Mouse (Mus musculus) liver, embryonic 16.5 days (tissue): Measurements from ENCODE around the gene Ripor1. TPM values are rescaled to one million over a fixed set of nuclear protein-coding genes. Genes with fewer than 3 reads are reported as not detected.

ENCODE experiments used
- ATAC-seq: fragments of 200-750 bp; cut with Nextera tagmentation; 2 replicates; pipeline ENCODE4 v1.8.0; 2017; ENCODE audit warnings: low read depth, mild to moderate bottlenecking, moderate number of reproducible peaks, moderate library complexity
- H3K27ac ChIP-seq: fragments of 300-500 bp; sonication (generic); 2 replicates; pipeline ENCODE4 v1.5.1; 2014; ENCODE audit warnings: mild to moderate bottlenecking, low read length
- H3K27me3 ChIP-seq: fragments of 300-500 bp; sonication (generic); 2 replicates; pipeline ENCODE4 v1.6.1; 2014; ENCODE audit warnings: low read depth, low read length, mixed read lengths; ENCODE audit not compliant: control insufficient read depth, insufficient read depth
- H3K36me3 ChIP-seq: fragments of 300-500 bp; sonication (generic); 2 replicates; pipeline ENCODE4 v1.6.1; 2014; ENCODE audit warnings: mild to moderate bottlenecking; ENCODE audit not compliant: control insufficient read depth, insufficient read depth
- H3K4me1 ChIP-seq: fragments of 300-500 bp; sonication (generic); 2 replicates; pipeline ENCODE4 v1.6.1; 2014; ENCODE audit warnings: low read depth, low read length, mixed read lengths; ENCODE audit not compliant: control insufficient read depth
- H3K4me2 ChIP-seq: fragments of 300-500 bp; sonication (generic); 2 replicates; pipeline ENCODE4 v1.6.1; 2014; ENCODE audit warnings: low read depth, low read length, mixed read lengths
- H3K4me3 ChIP-seq: fragments of 300-500 bp; sonication (generic); 2 replicates; pipeline ENCODE4 v1.5.1; 2014; ENCODE audit warnings: low read depth, mild to moderate bottlenecking, low read length
- H3K9ac ChIP-seq: fragments of 300-500 bp; sonication (generic); 2 replicates; pipeline ENCODE4 v1.6.1; 2014; ENCODE audit warnings: low read depth, low read length
- H3K9me3 ChIP-seq: fragments of 300-500 bp; sonication (generic); replicated peaks from 2 replicates; pipeline ENCODE4 v1.6.1; 2016; ENCODE audit warnings: low read length; ENCODE audit not compliant: control insufficient read depth
- WGBS: fragments of 180-500 bp; shearing (Covaris S2); extraction: QIAGEN DNeasy Blood & Tissue Kit; methylation state at CpG from one replicate; pipeline ENCODE4 v1.1.7; 2014; ENCODE audit not compliant: insufficient replicate concordance; 5-methylcytosine and 5-hydroxymethylcytosine counted together
- polyA plus RNA-seq: library from polyadenylated mRNA; unstranded; fragments of >200 nt; fragmentation: Nextera tagmentation; extraction: Ambion mirVana; gene quantifications from 2 replicates; pipeline ENCODE4 v1.2.1, GENCODE M21; 2015

Gene Ripor1
- polyA plus RNA-seq, 1 experiment from 2014 or later = 8.3 TPM

GRCm38 (mm10) chr8:105613037-105613436 is 8.0 kb downstream of the Ripor1 start:
- peaks cover 8% of the 10 kb centered on the region for H3K27me3 ChIP-seq
- H3K9ac ChIP-seq = no peak overlapping the region
- 4% methylated on average over 20 of the region's 20 CpGs for WGBS
- H3K27ac ChIP-seq = no peak overlapping the region
- peak overlapping the region; percentile 22 for H3K4me3 ChIP-seq
- no peaks in the 10 kb centered on the region for H3K9me3 ChIP-seq
- H3K4me2 ChIP-seq = peak overlapping the region; percentile 67
- ATAC-seq = no peak
- peaks cover 4% of the 10 kb centered on the region for H3K36me3 ChIP-seq
- peaks cover 45% of the 10 kb centered on the region for H3K4me1 ChIP-seq

GRCm38 (mm10) chr8:105613830-105614511 is 8.9 kb downstream of the Ripor1 start:
- Histone ChIP-seq H3K4me3 (peak overlapping the region; percentile 48), H3K27ac (no peak overlapping the region), H3K9ac (peak overlapping the region; percentile 29; the same call in 1 of the 2 replicates), H3K27me3 (peaks cover 8% of the 10 kb centered on the region), H3K4me2 (peak overlapping the region; percentile 67), H3K9me3 (no peaks in the 10 kb centered on the region), H3K4me1 (peaks cover 37% of the 10 kb centered on the region), H3K36me3 (peaks cover 4% of the 10 kb centered on the region)
- 18% methylated on average over 50 of the region's 50 CpGs for WGBS
- peak; percentile 20; the same call in 1 of the 2 replicates for ATAC-seq

GRCm38 (mm10) chr8:105615942-105616341 is 10.9 kb downstream of the Ripor1 start:
- Histone ChIP-seq H3K9me3 (no peaks in the 10 kb centered on the region), H3K36me3 (peaks cover 4% of the 10 kb centered on the region), H3K27ac (no peak overlapping the region), H3K4me3 (no peak overlapping the region), H3K4me1 (peaks cover 18% of the 10 kb centered on the region), H3K27me3 (peaks cover 8% of the 10 kb centered on the region), H3K9ac (no peak overlapping the region), H3K4me2 (no peak overlapping the region)
- WGBS = 81% methylated on average over 9 of the region's 9 CpGs
- ATAC-seq = no peak

GRCm38 (mm10) chr8:105617451-105618278 is 12.6 kb downstream of the Ripor1 start:
- ATAC-seq = no peak
- Histone ChIP-seq H3K36me3 (peaks cover 7% of the 10 kb centered on the region), H3K4me1 (peaks cover 14% of the 10 kb centered on the region), H3K9me3 (no peaks in the 10 kb centered on the region), H3K27ac (no peak overlapping the region), H3K27me3 (peaks cover 8% of the 10 kb centered on the region), H3K4me3 (no peak overlapping the region), H3K4me2 (no peak overlapping the region), H3K9ac (no peak overlapping the region)
- 73% methylated on average over 21 of the region's 21 CpGs for WGBS

- 76% methylated on average over 5 of the region's 5 CpGs for WGBS
Measured at GRCm38 (mm10) chr8:105618279-105618634, 13.2 kb downstream of the Ripor1 start.

GRCm38 (mm10) chr8:105618892-105619591 is 14.0 kb downstream of the Ripor1 start:
- Histone ChIP-seq H3K9ac (no peak overlapping the region), H3K27ac (no peak overlapping the region), H3K4me3 (no peak overlapping the region), H3K27me3 (peaks cover 2% of the 10 kb centered on the region; the same call in 1 of the 2 replicates), H3K4me1 (peaks cover 10% of the 10 kb centered on the region), H3K9me3 (no peaks in the 10 kb centered on the region), H3K4me2 (no peak overlapping the region), H3K36me3 (peaks cover 7% of the 10 kb centered on the region)
- 83% methylated on average over 19 of the region's 19 CpGs for WGBS
- ATAC-seq = no peak

More at GRCm38 (mm10) chr8:105618279-105618634, 13.2 kb downstream of the Ripor1 start:
- peaks cover 14% of the 10 kb centered on the region for H3K4me1 ChIP-seq
- no peaks in the 10 kb centered on the region for H3K9me3 ChIP-seq
- H3K9ac ChIP-seq = no peak overlapping the region
- no peak overlapping the region for H3K4me2 ChIP-seq
- H3K27me3 ChIP-seq = peaks cover 8% of the 10 kb centered on the region
- no peak overlapping the region for H3K4me3 ChIP-seq
- ATAC-seq = no peak
- no peak overlapping the region for H3K27ac ChIP-seq
- peaks cover 7% of the 10 kb centered on the region for H3K36me3 ChIP-seq

- Histone ChIP-seq H3K9me3 (no peaks in the 10 kb centered on the region), H3K27me3 (no peaks in the 10 kb centered on the region), H3K4me3 (no peak overlapping the region), H3K4me2 (no peak overlapping the region), H3K4me1 (peaks cover 7% of the 10 kb centered on the region), H3K36me3 (peaks cover 7% of the 10 kb centered on the region), H3K9ac (no peak overlapping the region), H3K27ac (no peak overlapping the region)
- no peak for ATAC-seq
- 86% methylated on average over 19 of the region's 19 CpGs for WGBS
Measured at GRCm38 (mm10) chr8:105620211-105620610, 15.2 kb downstream of the Ripor1 start.

- Histone ChIP-seq H3K9me3 (no peaks in the 10 kb centered on the region), H3K4me2 (no peak overlapping the region), H3K27ac (no peak overlapping the region), H3K4me1 (peaks cover 7% of the 10 kb centered on the region), H3K36me3 (peaks cover 7% of the 10 kb centered on the region), H3K9ac (no peak overlapping the region), H3K4me3 (no peak overlapping the region), H3K27me3 (no peaks in the 10 kb centered on the region)
- WGBS = 82% methylated on average over 21 of the region's 21 CpGs
- no peak for ATAC-seq
Measured at GRCm38 (mm10) chr8:105620946-105621720, 16.1 kb downstream of the Ripor1 start.
